Mouse (Mus musculus) CD4-positive, CD25-positive, alpha-beta regulatory T cell, adult 4 months (primary cell): ENCODE data around the gene Aoah. TPM values are rescaled to one million over a fixed set of nuclear protein-coding genes. Genes with fewer than 3 reads are reported as not detected.

Experiments used
- ATAC-seq: one replicate; pipeline ENCODE4 v1.8.0; 2017
- polyA plus RNA-seq, 2 experiments: library from polyadenylated mRNA; unstranded; fragments of 100-300 nt; shearing (Covaris generic); gene quantifications; one replicate each; pipeline ENCODE4 v1.2.1; 2017

The Aoah gene
- polyA plus RNA-seq = under 1 TPM in 1 of 2 experiments, not detected in 1; 0.20 TPM

DNA sequence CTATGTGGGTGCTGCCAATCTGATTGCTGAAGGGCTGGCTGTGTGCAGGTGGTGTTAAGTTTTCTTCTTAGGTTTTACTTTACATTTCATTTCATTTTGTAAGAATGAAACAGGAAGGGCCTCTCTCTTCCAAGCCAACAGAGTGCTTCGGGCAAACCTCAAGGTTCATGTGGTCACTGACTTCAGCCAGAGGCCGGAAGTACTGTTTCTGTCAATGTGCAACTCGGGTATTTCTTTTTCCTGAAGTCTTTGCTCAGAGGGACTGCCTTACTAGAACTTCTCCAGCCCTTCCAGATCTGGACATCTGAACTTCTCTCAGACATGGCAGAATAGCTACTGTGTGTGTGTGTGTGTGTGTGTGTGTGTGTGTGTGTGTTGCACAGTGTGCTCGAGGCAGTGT, at the start of gene Aoah:
Gene Aoah (plus strand): TSS at position 213 of the 400 bp plus-strand sequence.
- no peak for ATAC-seq

DNA sequence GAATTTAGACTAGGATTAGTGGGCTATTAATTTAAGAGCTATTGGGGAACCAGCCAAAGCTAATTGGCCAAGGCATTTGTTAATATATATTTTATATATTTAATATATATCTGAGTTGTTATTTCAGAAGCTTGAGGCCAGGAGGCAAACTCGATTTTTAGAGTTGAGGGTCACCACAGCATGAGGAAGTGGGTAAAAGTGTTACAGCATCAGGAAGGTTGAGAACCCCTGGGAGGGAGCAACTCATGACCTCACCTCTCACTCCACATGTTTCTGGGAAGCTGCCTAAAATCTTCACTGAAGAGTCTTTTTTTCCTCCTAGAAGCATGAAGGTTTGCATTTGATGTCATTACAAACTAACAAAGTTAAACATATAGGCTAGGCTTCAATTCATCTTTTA, 39.1 kb upstream of the Aoah start:
- no peak for ATAC-seq

DNA sequence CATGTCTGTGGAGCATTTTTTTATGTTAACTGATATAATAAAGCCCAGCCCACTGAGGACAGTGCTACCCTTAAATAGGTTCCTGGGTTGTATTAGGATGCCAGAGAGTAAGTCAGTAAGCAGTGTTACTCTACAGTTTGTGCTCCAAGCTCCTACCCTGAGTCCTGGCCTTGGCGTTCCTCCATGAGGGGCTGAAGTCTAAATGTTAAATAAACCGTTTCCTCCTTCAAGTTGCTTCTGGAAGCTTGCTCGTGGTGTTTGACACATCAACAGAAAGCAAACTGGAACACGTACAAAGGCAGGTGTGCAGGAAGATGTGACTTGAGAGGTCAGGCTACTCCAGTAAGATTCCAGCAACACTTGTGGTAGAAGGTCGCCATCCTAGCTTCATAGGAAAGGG, 10.3 kb upstream of the Aoah start:
- no peak for ATAC-seq

DNA sequence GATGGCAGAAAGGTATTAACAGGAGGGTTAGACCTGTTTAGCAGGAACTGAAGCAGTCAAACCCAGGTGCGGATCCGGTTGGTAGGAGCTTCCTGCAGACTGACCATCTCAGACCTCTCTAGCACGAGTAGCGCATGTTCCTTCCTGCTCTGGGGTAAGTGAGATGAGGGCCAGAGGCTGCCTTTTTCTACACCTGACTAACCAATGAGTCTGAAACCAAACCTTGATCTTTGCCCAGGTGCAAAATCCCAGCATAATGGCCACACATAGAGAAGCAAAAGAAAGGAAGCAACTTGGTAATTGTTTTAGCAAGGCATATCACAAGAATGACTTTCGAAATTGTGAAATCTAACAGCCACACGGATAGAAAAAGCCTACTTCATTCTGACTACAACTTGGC, 9.9 kb upstream of the Aoah start:
- ATAC-seq = no peak

DNA sequence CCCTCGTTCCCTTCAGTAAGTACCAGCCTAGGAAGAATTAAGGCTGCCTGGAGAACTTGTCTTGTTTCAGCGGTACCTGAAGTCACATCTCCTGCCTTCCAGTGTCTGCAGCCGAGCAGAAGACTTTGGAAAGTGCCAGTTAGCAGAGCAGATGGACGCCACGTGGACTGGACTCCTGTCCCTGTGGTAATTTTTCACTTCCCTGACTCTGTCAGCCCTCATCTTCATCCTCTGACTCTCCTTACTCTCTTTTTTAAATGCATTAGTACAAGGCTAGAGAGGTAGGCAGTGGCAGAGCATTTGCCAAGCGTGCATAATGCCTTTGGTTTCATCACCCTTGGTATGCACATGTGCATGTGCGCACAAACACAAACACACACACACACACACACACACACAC, 8.0 kb upstream of the Aoah start:
- ATAC-seq = no peak

DNA sequence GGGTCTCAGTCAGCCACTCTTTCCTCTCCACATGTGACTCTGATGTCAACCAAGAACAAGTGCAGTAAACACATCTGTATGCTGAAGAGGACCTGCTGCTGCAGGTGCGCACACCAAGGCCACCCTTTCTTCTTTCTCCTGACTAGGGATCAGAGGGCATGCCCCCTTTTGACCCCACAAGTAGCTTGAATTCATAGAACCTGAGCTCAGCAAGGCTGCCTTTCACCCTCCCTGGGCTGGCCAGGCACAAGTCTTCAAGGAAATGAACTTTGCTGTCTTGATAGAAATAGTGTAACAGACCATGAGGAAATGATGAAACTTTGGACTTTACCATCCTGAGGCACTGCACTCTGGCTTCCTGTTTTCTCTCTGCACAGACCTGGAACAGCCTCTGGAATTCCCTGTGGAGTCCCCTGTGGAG, 7.1 kb upstream of the Aoah start:
- ATAC-seq = no peak

DNA sequence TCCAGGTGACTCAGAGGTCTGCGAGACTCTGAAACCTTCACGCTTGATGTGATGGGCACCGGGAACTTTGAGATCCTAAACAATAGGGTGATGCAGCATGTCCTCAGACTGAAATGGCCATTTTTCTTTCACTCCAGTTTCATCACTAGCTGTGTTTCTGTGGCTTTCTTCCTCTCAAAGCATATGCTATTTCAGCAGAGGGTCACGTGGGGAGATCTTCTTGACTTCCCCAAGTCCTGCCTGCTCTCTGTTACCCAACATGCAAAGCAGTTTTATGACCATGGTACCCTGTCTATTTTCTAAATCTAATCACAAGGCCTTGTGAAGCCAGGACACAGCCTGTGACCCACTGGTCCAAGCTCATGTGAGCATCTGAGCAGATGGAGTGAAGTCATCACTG, 6.0 kb upstream of the Aoah start:
- no peak for ATAC-seq

DNA sequence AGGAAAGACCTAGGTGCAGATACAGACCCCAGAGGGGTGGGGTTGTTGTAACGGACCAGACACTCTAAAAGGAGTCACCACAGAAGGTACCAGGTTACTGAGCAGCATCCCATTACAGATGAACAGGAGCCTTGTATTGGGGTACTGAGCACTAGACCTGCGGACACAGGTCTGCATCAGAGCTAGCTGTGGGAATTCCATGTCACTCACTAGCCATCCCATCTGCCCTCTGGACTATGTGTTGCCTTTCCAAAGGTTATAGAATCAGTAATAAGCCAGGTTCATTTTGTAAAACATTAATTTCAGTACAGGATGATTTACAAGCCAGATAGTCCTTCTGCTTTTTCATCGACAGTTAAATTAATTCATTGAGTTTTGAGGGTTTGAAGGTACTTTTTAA, 2.7 kb downstream of the Aoah start:
- ATAC-seq = no peak

DNA sequence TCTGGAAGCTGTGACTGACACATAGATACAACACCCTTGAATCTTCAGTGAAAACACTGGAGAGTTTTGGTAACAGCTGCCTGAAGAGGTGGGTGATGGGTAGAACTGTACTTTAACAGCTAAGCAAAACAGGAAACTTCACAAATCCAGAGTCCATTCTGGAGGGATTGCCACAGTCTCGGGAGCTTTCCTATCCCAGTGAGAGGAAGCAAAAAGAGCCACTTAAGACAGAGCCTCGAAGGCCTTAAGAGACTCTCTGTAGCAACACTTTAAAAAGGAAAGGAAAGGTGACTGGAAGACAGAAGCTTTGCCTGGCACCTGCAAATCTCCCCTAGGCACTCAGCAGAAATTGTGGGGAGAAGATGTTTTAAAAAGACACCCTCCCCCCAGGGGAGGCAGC, 4.6 kb downstream of the Aoah start:
- no peak for ATAC-seq

DNA sequence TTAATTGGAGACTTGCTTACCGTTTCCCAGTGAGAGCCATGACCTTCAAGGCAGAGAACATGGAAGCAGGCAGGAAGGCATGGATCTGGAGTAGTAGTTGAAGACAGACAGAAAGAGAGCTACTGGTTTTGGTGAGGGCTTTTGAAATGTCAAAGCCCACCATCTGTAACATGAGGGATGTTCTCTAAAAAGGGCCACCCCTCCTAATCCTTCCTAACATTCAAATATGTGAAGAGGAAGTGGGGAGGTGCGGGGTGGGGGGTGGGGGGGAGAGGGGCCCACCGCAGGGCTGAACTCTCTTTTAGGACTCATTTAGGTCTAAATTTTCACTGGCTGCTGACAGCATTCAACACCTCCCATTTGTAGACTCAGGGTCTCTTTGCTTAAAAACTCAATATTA, 5.9 kb downstream of the Aoah start:
- ATAC-seq = no peak

DNA sequence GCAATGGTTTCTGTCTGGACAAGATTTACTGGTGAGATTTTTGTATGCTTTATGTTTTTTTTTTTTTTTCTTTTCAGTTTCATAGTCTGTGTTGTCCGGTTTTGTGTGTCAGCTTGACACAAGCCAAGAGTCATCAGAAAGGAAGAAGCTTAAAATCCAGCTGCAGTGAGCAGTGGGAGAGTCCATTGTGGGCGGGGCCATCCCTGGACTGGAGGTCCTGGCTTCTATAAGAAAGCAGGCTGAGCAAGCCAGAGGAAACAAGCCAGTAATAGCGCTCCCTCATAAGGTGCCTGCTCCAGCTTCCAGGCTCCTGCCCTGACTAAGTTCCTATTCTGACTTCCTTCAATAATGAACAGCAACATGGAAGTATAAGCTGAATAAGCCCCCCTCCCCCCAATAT, 6.7 kb downstream of the Aoah start:
- ATAC-seq = no peak

DNA sequence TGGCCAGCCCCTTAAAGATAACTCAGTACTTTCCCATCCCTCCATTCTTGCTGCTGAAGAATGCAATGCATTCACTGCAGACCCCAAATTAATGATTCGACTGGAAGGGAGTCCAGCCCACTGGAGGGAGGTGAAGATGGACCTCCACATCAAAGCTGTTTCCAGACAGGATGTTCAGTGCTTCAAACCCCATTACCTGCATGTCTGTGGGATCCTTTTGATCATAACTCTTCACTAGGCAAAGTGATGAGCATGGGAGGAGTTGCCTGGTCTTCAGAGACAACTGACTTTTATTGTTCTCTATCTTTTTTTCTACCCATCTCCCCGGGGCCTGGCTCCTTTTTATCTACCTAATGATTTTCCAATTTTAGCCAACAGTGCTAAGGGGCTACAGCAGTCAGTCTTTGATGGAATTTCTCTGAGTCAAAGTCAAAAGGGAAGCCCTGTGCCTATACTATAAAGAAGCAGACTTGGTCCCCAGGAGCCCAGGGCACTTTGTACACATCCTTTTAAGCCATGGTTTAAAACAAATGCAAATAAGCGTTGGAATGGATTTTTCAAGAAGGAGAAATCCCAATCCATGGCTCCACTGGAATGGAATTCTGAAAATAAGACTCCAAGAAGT, 18.0 kb downstream of the Aoah start:
- no peak for ATAC-seq

DNA sequence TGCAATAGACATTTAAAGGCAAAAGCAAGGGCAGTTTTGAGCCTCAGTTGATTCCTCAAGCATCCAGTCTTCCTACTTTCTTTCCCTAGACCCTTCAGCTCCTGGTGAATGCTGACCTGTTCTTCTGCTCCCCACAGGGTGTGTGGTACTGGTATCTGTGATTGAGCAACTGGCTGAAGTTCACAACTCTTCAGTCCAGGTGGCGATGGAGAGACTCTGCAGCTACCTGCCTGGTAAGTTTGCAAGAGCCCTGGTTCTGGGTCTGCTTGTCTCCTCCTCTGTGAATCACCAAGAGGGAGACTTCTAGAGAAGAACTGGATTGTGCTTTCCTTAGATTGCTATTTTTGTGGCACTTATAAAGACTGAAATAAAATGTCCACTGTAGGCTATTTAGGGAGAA, 22.5 kb downstream of the Aoah start:
- ATAC-seq = no peak

DNA sequence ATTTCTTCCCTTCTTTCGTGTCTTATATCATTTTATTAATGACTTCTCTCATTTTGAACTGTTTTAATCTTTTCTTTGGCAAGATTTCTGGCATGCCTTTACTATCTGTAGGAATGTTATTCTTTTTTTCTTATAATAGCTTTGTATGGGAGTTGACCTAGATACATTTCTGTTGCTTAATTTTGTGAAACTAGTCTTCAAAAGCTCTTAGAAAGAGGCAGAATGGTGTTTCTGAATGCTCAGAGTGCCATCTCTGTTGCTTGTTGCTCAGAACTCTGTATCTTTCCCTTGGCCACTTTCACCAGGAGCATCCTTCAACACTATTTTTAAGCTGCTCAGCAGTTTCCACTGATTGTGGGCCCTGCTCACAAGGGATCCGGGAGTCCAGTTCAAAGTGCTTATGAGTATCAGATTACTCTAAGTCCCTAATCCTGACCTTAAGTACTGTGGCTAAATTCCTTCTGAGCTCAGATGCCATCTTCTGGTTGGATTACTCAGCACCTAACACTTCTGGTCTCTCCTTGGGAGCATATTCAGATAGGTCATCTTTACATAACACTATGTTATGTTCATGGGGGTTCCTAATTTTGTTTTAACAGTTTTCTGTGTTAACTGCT, 26.9 kb downstream of the Aoah start:
- ATAC-seq = no peak

DNA sequence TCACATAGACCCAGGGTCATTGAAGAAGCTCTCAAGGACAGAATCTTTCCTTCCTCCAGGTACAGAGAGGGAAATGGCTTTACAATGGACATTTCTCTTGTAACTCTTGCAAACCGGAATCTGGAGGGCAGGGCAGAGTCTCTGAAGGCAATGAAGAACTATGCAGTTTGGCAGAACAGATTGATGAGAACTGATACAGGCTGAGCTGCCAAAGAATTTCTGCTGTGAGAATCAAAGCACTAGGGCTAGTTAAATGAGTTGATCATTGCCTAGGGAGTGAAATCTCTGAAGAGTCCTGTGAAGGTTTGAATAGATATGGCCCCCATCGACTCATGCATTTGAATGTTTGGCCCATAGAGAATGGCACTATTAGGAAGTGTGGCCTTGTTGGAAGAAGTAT, 34.8 kb downstream of the Aoah start:
- ATAC-seq = no peak

DNA sequence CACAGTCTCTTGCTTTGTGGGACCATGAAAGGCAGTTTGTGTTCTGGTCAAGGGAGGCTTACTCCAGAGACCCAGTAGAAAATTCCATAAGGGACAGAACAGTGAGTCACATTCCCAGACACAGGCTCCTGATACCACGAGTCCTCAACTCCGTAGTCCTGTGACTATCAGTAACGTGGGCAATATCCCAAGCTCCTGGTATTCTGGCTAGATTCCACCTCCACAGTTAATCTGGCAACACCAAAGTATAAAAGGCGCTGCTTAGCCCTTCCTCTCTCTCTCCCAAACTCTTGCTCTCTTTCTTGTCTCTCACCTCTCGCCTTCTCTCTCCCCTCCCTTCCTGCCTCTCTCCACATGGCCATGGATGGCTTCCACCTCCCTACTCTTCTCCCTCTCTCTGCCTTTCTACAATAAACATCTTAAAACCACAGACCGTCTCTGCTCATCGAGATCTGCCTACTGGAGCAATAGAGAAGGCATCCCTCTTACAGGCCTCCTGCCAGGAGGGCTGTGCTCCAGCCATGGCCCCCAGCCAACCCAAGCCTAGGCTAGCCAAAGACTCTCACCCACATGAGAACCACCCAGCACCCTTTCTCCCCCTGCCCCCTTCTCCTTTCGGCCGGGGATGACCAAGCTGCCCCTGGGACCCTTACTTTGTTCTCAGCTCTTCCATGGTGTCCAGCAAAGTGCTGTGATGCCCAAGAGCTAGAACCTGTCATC, 35.4 kb downstream of the Aoah start:
- no peak for ATAC-seq

DNA sequence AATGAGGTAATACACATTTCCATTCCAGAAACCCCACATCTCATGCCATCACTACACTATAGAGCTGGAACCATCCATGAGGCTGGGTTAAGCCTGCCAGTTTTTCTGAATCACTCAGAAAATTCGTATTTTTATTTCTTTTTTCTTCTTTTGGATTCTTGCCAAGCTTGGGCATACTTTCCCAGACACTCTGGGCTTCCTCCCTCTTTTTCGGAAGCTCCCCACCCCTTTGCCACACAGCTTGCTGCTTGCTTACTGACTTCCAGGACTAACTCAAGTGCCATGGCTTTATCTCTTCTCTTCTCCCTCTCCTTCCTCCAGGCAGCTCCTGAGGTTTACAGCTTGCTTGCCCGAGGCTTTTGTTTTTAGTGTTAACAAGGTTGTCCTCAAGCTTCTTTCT, 62.0 kb downstream of the Aoah start:
- no peak for ATAC-seq

DNA sequence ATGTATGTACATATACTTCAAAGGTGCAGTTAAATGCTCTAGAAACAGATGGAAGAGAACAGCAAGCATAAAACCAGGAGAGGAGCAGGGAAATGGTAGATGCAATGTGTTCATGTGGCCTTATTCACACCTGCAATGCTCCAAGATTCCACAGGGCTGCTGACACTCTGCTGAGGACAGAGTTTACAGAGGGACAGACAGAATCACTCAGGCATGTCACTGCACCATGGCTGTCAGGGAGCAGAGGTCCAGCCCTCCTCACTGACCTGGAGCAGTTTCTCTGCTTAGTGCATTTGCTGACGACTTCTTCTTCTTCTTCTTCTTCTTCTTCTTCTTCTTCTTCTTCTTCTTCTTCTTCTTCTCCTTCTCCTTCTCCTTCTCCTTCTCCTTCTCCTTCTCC, 105.5 kb downstream of the Aoah start:
- no peak for ATAC-seq

DNA sequence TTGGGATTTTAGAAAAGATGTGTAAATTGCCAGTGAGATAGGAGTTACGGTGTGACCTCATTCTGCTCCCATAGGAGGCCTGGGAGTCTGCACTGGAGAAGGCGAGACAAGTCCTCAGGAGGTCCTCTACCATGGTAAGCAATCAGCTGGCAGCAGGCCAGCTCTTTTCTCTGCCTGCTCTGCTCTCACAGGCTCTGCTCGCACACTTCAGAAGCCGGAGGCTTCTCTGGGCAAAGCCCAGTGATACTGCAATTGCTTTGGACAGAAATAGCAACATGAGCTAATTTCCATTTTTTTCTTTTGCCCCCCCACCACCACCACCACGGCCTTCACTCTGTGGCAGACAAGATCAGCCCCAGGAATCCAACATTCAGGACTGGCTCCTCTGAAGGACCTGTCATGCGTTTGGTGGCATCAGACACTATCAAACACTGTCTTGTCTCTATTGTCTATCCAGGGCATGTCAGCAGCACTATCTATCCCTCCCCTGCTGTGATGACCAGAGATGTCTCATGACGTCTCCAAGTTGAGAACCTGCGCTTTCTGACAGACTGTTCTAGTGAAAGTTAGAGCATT, 106.6 kb downstream of the Aoah start:
- ATAC-seq = no peak

DNA sequence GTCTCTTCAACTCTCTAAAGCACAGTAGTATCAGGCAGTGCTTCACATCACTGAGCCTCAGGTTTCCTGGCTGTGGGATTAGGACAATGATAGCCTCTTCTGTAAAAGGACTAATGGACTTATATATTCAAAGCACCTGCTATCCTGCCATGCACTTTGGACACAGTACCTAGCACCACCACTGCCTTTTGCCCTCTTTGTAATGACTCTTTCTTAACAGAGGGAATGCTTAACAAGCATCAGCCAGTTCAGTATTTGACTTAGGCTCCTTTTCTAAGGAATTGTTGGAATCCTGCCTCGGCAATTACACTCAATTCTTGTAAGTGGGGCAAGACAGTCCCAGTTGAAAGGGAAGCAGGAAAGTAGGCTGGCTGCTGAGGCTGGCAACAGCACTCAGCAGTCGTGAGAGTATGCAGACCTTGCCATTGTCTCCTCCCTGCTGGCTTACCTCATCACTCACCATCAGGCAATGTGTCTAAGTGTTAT, 107.1 kb downstream of the Aoah start:
- ATAC-seq = no peak

DNA sequence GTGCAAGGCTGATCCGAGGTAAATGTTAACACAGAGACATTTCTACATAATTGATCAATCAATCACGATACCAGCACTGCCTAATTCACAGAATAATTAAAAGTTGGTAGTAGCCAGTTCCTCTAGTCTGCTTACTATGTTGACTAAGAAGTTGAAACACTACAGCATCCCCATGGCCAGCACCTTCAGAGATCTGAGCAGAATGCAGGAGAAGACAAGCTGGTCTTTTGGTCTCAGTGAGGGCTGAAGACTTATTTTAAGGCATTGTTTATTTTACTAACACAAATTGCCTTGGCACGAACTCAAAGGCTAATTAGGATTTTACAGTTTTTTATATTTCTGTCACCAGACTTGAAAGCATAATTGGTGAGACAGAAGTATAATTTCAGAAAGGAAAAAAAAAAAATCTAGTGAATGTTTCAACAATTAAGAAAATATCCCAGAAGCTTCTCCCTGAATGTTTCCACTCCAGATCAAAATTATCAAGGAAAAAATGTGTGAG, 107.8 kb downstream of the Aoah start:
- no peak for ATAC-seq

DNA sequence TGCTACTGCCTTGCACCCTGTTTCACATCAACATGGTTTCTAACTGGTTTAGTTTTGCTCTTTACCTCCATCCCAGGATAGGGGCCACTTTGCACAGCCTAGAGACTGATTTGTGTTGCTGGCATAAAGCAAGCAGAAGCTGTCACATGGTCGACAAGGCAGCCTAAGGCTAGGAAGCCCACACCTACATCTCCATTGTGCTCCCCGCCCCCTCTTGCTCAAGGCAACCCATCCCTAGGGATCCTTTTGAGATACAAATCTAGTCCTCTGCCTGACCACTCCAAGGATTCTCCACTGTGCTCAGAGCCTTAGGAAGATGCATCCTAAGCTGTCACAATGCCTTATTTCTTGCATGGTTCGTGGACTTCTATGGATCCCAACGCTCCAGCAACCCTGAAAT, 110.2 kb downstream of the Aoah start:
- ATAC-seq = no peak

DNA sequence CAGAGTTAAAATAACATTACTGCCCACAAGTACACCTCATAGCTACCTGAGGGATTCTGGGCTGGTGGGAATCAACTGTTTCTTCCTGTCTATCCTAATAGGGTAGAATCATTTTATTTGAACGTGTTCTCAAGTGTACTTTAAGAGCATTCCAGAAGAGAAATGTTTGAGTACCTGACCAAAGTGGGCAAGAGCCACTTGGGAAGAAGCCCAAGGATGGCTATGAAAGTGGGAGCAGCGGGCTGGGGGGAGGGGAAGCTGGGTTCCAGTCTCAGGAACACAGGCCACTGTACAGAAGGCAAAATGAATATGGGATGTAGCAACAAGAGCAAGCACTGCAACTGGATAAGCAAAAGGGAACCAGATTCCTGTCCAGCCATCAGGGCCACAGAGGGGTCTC, 111.3 kb downstream of the Aoah start:
- ATAC-seq = no peak
